Comparison of ENCODE assay signal across 24 mouse cellular contexts in genomic region chr10:123752755-123753154, GRCm38 (mm10).
"Had no signal": no experiment of that assay in that cellular context is flagged by ENCODE, and none has a peak within 500 bp of the region (broad histone marks: within the 10 kb centered on the region; RNA-seq: fewer than 3 reads in every experiment).

No protein-coding gene starts in this region.

- H3K4me1 ChIP-seq: heart, embryonic 10.5 days; heart, embryonic 12.5 days; hindbrain, embryonic 15.5 days; limb, embryonic 12.5 days; liver, embryonic 13.5 days; liver, embryonic 15.5 days had no signal

- H3K4me2 ChIP-seq: heart, embryonic 12.5 days; hindbrain, embryonic 13.5 days; hindbrain, embryonic 15.5 days; limb, embryonic 12.5 days; liver, embryonic 11.5 days; liver, embryonic 13.5 days; liver, embryonic 15.5 days had no signal

- H3K36me3 ChIP-seq: heart, embryonic 10.5 days; heart, embryonic 12.5 days; hindbrain, embryonic 13.5 days; hindbrain, embryonic 15.5 days; limb, embryonic 10.5 days; limb, embryonic 12.5 days; liver, embryonic 13.5 days; liver, embryonic 15.5 days had no signal

- DNase-seq: gastrocnemius, postnatal 14 days; gastrocnemius, postnatal 36 days; heart, adult 18-20 months; heart, postnatal 10 days; heart, postnatal 36 days; kidney, adult 18-20 months; kidney, adult 9 months; kidney, postnatal 10 days; kidney, postnatal 4 days; liver; liver, embryonic 13.5 days; liver, postnatal 0 days had no signal

- H3K9ac ChIP-seq: heart, embryonic 12.5 days; hindbrain, embryonic 13.5 days; hindbrain, embryonic 15.5 days; limb, embryonic 12.5 days; liver, embryonic 13.5 days; liver, embryonic 15.5 days; liver, postnatal 0 days had no signal

- ATAC-seq: hindbrain, postnatal 0 days; intestine, embryonic 16.5 days; liver, postnatal 0 days had no signal

- H3K9me3 ChIP-seq: heart, embryonic 10.5 days; heart, embryonic 12.5 days; hindbrain, embryonic 13.5 days; hindbrain, embryonic 15.5 days; limb, embryonic 10.5 days; limb, embryonic 12.5 days; liver, embryonic 13.5 days; liver, embryonic 15.5 days had no signal

- H3K4me3 ChIP-seq: heart, embryonic 10.5 days; heart, embryonic 12.5 days; hindbrain, embryonic 13.5 days; hindbrain, embryonic 15.5 days; layer of hippocampus, adult 2 months; left cerebral cortex, adult 2 months; limb, embryonic 10.5 days; limb, embryonic 12.5 days; liver, embryonic 13.5 days; liver, embryonic 15.5 days had no signal

- H3K27me3 ChIP-seq: heart, embryonic 12.5 days; hindbrain, embryonic 13.5 days; hindbrain, embryonic 15.5 days; limb, embryonic 12.5 days; liver, embryonic 13.5 days; liver, embryonic 15.5 days had no signal

- H3K27ac ChIP-seq: heart, embryonic 10.5 days; hindbrain, embryonic 13.5 days; hindbrain, embryonic 15.5 days; hindbrain, postnatal 0 days; layer of hippocampus, adult 2 months; left cerebral cortex, adult 2 months; limb, embryonic 10.5 days; limb, embryonic 12.5 days; liver, embryonic 13.5 days; liver, embryonic 15.5 days had no signal
